Mouse (Mus musculus) MEL (cell line): Measurements from ENCODE around the gene Tlcd2. TPM values are rescaled to one million over a fixed set of nuclear protein-coding genes. Genes with fewer than 3 reads are reported as not detected.

Source experiments
- DNase-seq: peaks from one replicate; pipeline ENCODE4 v3.0.0; 2011; ENCODE audit warnings: low read depth, low spot score
- H3K27ac ChIP-seq: 2 replicates; pipeline ENCODE4 v1.5.1; 2012; ENCODE audit warnings: low read depth, mild to moderate bottlenecking, control low read depth, low read length, moderate library complexity; ENCODE audit not compliant: control insufficient read depth
- H3K27me3 ChIP-seq, 2 experiments: fragments of 150-350 bp in 1 of 2; sonication (generic) in 1 of 2; 2 replicates each; pipeline ENCODE4 v1.6.1; 2012; ENCODE audit warnings: low read length in 2 of 2, mild to moderate bottlenecking in 2 of 2, improper control_type of control experiment in 1 of 2, moderate library complexity in 1 of 2; ENCODE audit not compliant: insufficient read depth in 2 of 2, control insufficient read depth in 1 of 2
- H3K36me3 ChIP-seq, 2 experiments: 2 replicates each; pipeline ENCODE4 v1.6.1; 2012 to 2014; ENCODE audit warnings: low read length in 2 of 2, improper control_type of control experiment in 1 of 2, inconsistent platforms in 1 of 2, mild to moderate bottlenecking in 1 of 2; ENCODE audit not compliant: insufficient read depth in 2 of 2, control insufficient read depth in 1 of 2
- H3K4me1 ChIP-seq, 2 experiments: fragments of 150-350 bp in 1 of 2; sonication (generic) in 1 of 2; 2 replicates each; pipeline ENCODE4 v1.6.1; 2012; ENCODE audit warnings: low read length in 2 of 2, improper control_type of control experiment in 1 of 2, mild to moderate bottlenecking in 1 of 2; ENCODE audit not compliant: insufficient read depth in 2 of 2, control insufficient read depth in 1 of 2
- H3K4me3 ChIP-seq, 2 experiments: fragments of 150-350 bp in 1 of 2; sonication (generic) in 1 of 2; 2 replicates each; pipeline ENCODE4 v1.5.1; 2012; ENCODE audit warnings: low read depth in 2 of 2, low read length in 2 of 2, mild to moderate bottlenecking in 2 of 2, moderate library complexity in 2 of 2, control low read depth in 1 of 2, improper control_type of control experiment in 1 of 2; ENCODE audit not compliant: control insufficient read depth in 1 of 2, insufficient read depth in 1 of 2
- H3K79me2 ChIP-seq: 2 replicates; pipeline ENCODE4 v1.6.1; 2012; ENCODE audit warnings: mild to moderate bottlenecking, low read length, moderate library complexity; ENCODE audit not compliant: control insufficient read depth, poor library complexity, insufficient read depth
- H3K9ac ChIP-seq: 2 replicates; pipeline ENCODE4 v1.6.1; 2012; ENCODE audit warnings: low read depth, mild to moderate bottlenecking, control low read depth, low read length, moderate library complexity; ENCODE audit not compliant: control insufficient read depth, poor library complexity, severe bottlenecking
- H3K9me3 ChIP-seq: fragments of 150-350 bp; sonication (generic); replicated peaks from 2 replicates; pipeline ENCODE4 v1.6.1; 2012; ENCODE audit warnings: mild to moderate bottlenecking, low read length, improper control_type of control experiment, moderate library complexity; ENCODE audit not compliant: insufficient read depth
- CHD2 ChIP-seq: IDR thresholded peaks from 2 replicates; pipeline ENCODE4 v1.6.1; 2011; ENCODE audit warnings: low read length, improper control_type of control experiment
- E2F4 ChIP-seq: IDR thresholded peaks from 2 replicates; pipeline ENCODE4 v1.6.1; 2011; ENCODE audit warnings: low read depth, low read length, improper control_type of control experiment, borderline replicate concordance
- EP300 ChIP-seq, 2 experiments: IDR thresholded peaks; 2 replicates each; pipeline ENCODE4 v1.6.1; 2011; ENCODE audit warnings: improper control_type of control experiment in 2 of 2, low read length in 2 of 2, low read depth in 1 of 2, mild to moderate bottlenecking in 1 of 2
- ETS1 ChIP-seq: IDR thresholded peaks from 2 replicates; pipeline ENCODE4 v1.6.1; 2012; ENCODE audit warnings: low read depth, mild to moderate bottlenecking, inconsistent platforms, low read length, improper control_type of control experiment, moderate library complexity
- JUND ChIP-seq: IDR thresholded peaks from 2 replicates; pipeline ENCODE4 v1.6.1; 2011; ENCODE audit warnings: low read depth, mild to moderate bottlenecking, improper control_type of control experiment, low read length
- MXI1 ChIP-seq: IDR thresholded peaks from 2 replicates; pipeline ENCODE4 v1.6.1; 2011; ENCODE audit warnings: mild to moderate bottlenecking, low read depth, low read length, improper control_type of control experiment
- MYB ChIP-seq: IDR thresholded peaks from 2 replicates; pipeline ENCODE4 v1.6.1; 2011; ENCODE audit warnings: mild to moderate bottlenecking, low read depth, low read length, improper control_type of control experiment
- MYC ChIP-seq: IDR thresholded peaks from 2 replicates; pipeline ENCODE4 v1.6.1; 2011; ENCODE audit warnings: low read depth, mild to moderate bottlenecking, low read length, improper control_type of control experiment, moderate library complexity
- POLR2A ChIP-seq, 2 experiments: IDR thresholded peaks; 2 replicates each; pipeline ENCODE4 v1.6.1; 2011 to 2012; ENCODE audit warnings: low read length in 2 of 2, mild to moderate bottlenecking in 2 of 2, control low read depth in 1 of 2, improper control_type of control experiment in 1 of 2, low read depth in 1 of 2, moderate library complexity in 1 of 2; ENCODE audit not compliant: control insufficient read depth in 1 of 2, insufficient read depth in 1 of 2, poor library complexity in 1 of 2
- POLR2AphosphoS2 ChIP-seq: IDR thresholded peaks from 2 replicates; pipeline ENCODE4 v1.6.1; 2011; ENCODE audit warnings: low read length, improper control_type of control experiment
- RCOR1 ChIP-seq: IDR thresholded peaks from 2 replicates; pipeline ENCODE4 v1.6.1; 2012; ENCODE audit warnings: low read depth, mild to moderate bottlenecking, inconsistent platforms, low read length, improper control_type of control experiment
- SIN3A ChIP-seq: IDR thresholded peaks from 2 replicates; pipeline ENCODE4 v1.6.1; 2012; ENCODE audit warnings: low read length, improper control_type of control experiment, inconsistent platforms
- TAL1 ChIP-seq: IDR thresholded peaks from 2 replicates; pipeline ENCODE4 v1.6.1; 2012; ENCODE audit warnings: mild to moderate bottlenecking, inconsistent platforms, low read length, moderate library complexity, mixed read lengths
- TCF12 ChIP-seq: IDR thresholded peaks from 2 replicates; pipeline ENCODE4 v1.6.1; 2014; ENCODE audit warnings: low read depth, mild to moderate bottlenecking, inconsistent platforms, low read length, improper control_type of control experiment, moderate library complexity
- UBTF ChIP-seq: IDR thresholded peaks from 2 replicates; pipeline ENCODE4 v1.6.1; 2012; ENCODE audit warnings: low read depth, mild to moderate bottlenecking, inconsistent platforms, low read length, improper control_type of control experiment, moderate library complexity, borderline replicate concordance; ENCODE audit not compliant: insufficient read depth
- USF1 ChIP-seq: IDR thresholded peaks from 2 replicates; pipeline ENCODE4 v1.6.1; 2014; ENCODE audit warnings: low read depth, mild to moderate bottlenecking, inconsistent platforms, low read length, improper control_type of control experiment, moderate library complexity
- ZC3H11A ChIP-seq: IDR thresholded peaks from 2 replicates; pipeline ENCODE4 v1.6.1; 2012; ENCODE audit warnings: low read depth, mild to moderate bottlenecking, inconsistent platforms, low read length, improper control_type of control experiment
- ZKSCAN1 ChIP-seq: IDR thresholded peaks from 2 replicates; pipeline ENCODE4 v1.6.1; 2012; ENCODE audit warnings: low read depth, mild to moderate bottlenecking, inconsistent platforms, low read length, improper control_type of control experiment, moderate library complexity
- polyA plus RNA-seq, 2 experiments: library from polyadenylated mRNA; stranded (reverse) in 1 of 2; unstranded in 1 of 2; fragments of >175 nt in 1 of 2; fragments of >200 nt in 1 of 2; gene quantifications; 2 replicates each; pipeline versions ENCODE4 v1.2.1 to v1.2.4; 2012; ENCODE audit warnings: low replicate concordance in 2 of 2, low read depth in 1 of 2; ENCODE audit not compliant: insufficient read length in 2 of 2, insufficient read depth in 1 of 2, missing spikeins in 1 of 2
- total RNA-seq: library from RNA; depleted of rRNA; stranded (reverse); fragments of 300-350 nt; gene quantifications from 2 replicates; pipeline ENCODE4 v1.2.3, GENCODE M21; 2012

The Tlcd2 gene
- total and polyA plus RNA-seq, 3 experiments, result 0.50 to 0.86 TPM; not detected in 1

DNA sequence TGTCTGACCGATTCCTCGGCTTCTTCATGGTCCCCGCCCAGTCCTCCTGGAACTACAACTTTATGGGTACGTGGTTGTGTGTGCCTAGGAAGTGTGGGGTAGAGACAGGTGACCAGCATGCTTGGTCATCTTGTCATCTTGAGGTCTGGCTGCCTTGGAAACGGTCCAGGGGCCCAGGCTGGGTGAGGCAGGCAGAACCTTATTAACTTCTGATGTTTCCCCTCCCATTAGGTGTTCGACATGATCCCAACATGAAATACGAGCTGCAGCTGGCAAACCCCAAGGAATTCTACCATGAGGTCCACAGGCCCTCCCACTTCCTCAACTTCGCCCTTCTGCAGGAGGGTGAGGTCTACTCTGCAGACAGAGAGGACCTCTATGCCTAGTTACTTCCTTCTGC lies 47.4 kb downstream of the Tlcd2 start:
- Histone ChIP-seq H3K79me2 (no peaks in the 10 kb centered on the region), H3K9me3 (no peaks in the 10 kb centered on the region), H3K36me3 (peaks cover 0 to 44% of the 10 kb centered on the region in 2 experiments; a peak in 2 of 4 replicates)
- TF ChIP-seq SIN3A (no peak), MYB (no peak), MYC (no peak), ETS1 (no peak), CHD2 (no peak), JUND (no peak), MXI1 (no peak), RCOR1 (no peak), ZC3H11A (no peak), EP300 (IDR thresholded peaks at IDR 0.05; ENCODE audit: low read depth in 1 of 2, low read length in 2 of 2) (no peak), TAL1 (no peak; the same call in 1 of the 2 replicates)
- TF ChIP-seq, all 39 proteins: peak for 0
- H3K9ac ChIP-seq, result no peak overlapping the region
- H3K27me3 ChIP-seq, result no peaks in the 10 kb centered on the region
- DNase-seq, result no peak
- no peaks in the 10 kb centered on the region for H3K4me1 ChIP-seq
- H3K27ac ChIP-seq, result no peak overlapping the region
- no peak overlapping the region for H3K4me3 ChIP-seq

DNA sequence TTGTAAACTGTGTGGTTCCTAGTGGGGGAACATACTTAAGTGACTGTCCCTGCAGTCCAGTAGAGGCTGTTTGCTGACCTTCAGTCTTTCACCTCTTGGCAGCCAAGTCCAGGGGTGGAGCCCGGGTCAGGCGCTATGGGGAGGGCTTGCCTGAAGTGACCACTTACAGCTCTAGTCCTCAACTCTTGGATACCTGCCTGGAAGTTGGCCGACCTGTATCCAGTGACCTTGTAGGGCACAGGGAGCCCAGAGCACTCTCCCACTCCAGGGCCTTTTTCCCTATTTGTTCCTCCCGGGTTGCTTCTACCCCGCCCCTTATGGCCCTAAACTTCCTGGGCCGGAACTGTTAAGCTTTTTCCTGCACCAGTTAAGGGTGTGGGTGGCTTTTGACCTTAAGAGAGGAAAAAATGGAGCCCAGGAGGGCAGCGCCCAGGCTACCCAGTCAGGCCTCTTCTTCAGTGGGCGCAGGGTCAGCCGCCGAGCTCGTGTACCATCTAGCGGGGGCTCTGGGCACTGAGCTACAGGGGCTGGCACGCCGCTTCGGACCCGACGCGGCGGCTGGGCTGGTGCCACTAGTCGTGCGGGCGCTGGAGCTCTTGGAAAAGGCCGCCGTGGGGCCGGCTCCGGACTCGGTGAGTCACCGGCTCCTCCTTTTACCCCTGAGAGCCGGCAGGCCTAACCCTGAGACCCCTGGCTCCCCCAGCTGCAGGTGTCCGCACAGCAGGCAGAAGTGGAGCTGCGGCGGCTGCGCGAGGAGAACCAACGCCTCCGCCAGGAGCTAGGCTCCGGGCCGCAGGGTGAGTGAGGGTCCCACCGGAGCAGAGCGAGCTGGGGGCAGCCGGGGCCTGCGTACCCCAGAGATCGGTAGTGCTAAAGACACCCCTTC lies 48.5 kb downstream of the Tlcd2 start, which contains the start of gene Rilp:
Gene Rilp, plus strand, starts transcription at position 354 of the 886 bp plus-strand sequence.
- TF ChIP-seq POLR2A (IDR thresholded peaks at IDR 0.05; ENCODE audit: control insufficient read depth in 1 of 2, insufficient read depth in 1 of 2, low read depth in 1 of 2, low read length in 2 of 2, poor library complexity in 1 of 2), result peak in 1 of 2 experiments; percentile 45; a peak in 1 of 4 replicates
- peak; percentile 53; the same call in 1 of the 2 replicates for TF ChIP-seq POLR2AphosphoS2
- TF ChIP-seq ZKSCAN1, result no peak
- no peak for TF ChIP-seq TAL1
- no peak for TF ChIP-seq UBTF
- TF ChIP-seq USF1, result no peak
- no peak for TF ChIP-seq TCF12
- TF ChIP-seq EP300 (IDR thresholded peaks at IDR 0.05; ENCODE audit: low read depth in 1 of 2, low read length in 2 of 2), result no peak
- TF ChIP-seq E2F4, result no peak
- Histone ChIP-seq H3K4me1 (no peaks in the 10 kb centered on the region), H3K27ac (no peak within 1 kb of the TSS), H3K27me3 (no peaks in the 10 kb centered on the region), H3K36me3 (peaks cover 0 to 34% of the 10 kb centered on the region in 2 experiments; a peak in 2 of 4 replicates), H3K9ac (no peak within 1 kb of the TSS), H3K9me3 (no peaks in the 10 kb centered on the region), H3K4me3 (no peak within 1 kb of the TSS), H3K79me2 (no peaks in the 10 kb centered on the region)
- DNase-seq, result no peak
